Mouse (Mus musculus) T-helper 17 cell (primary cell): ENCODE results near the gene Bdp1.

ENCODE experiments used
- in situ Hi-C, 2 experiments: fragments of 300-600 bp; cut with MboI, MseI; formaldehyde crosslinking; loops; 1 replicate in 1 of 2; 2 replicates in 1 of 2; pipeline ENCODE4 v1.15.1; 2025; ENCODE audit warnings: high pct_unique_total_duplicates in 2 of 2

Bdp1 gene

DNA sequence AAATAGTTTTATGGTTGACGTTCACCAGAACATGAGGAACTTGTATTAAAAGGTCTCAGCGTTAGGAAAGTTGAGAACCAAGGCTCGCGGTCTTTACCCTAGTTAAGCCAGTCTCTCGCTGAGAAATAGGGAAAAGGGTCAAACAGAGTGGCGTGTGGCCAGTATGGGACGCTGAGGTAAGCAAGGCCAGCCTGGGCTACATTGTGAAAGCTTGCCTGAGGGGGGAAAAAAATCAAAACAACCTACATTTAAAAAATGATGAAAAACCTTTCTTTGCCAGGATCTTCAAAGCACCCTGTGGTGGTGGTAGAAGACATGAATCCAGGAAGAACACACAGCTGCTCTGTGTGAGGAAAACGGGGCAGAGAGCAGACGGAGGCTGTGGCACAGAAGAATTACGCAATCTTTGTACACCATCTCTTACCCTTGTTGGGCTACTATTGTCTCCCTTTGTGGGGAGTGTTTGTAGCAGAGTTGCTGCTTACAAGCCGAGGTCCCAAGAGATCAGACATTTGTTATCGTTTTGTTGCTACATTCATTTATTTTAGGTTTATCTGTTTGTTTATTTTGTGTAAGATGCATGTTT lies 97.9 kb downstream of the Bdp1 start:
- in situ Hi-C loops, result loop anchor here in 1 of 2 experiments (5.0 kb wide), 1 partner anchor 139 kb away; no protein-coding TSS in a partner anchor

DNA sequence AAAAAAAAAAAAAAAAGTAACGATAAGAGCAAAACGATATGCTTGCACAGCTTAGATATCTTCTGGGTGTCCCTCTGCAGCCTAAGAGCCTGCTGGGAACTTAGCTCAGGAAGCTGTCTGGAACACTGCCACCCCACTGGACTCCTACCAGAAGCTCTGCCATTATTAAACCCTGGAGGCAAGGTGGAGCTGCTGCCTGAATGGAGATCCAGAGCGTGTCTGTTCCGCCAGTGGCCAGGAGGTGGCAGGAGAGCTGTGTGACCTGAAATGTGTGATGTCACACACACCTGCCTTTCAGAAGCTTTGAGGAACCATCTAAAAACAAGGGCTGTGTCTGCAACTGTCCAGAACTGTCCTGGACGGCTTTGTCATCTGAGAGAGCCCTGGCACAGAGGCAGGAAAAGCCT lies 102.1 kb downstream of the Bdp1 start:
- in situ Hi-C loops, result loop anchor here in 1 of 2 experiments (5.0 kb wide), 1 partner anchor 649 kb away; no protein-coding TSS in a partner anchor

DNA sequence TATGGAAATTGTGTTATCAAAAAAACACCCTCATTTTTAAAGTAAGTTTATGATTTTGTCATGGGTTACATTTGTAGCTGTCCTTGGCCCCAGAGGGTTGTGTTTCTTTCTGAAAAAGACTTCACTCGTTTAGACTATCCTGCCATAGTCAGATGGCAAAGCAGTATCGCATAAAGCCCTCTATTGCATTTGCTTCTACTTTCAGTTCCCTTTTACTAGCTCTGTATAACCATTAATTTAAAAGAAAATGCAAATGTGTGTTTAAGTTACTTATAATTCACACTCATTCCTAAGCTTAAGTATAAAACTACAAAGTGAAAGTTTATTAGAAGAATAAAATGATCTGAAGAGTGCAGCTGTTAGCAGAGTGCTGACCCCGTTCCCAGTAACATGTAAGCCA lies 104.8 kb downstream of the Bdp1 start:
- in situ Hi-C loops, result loop anchor here in 1 of 2 experiments (10.0 kb wide), 1 partner anchor 396 kb away; no protein-coding TSS in a partner anchor

DNA sequence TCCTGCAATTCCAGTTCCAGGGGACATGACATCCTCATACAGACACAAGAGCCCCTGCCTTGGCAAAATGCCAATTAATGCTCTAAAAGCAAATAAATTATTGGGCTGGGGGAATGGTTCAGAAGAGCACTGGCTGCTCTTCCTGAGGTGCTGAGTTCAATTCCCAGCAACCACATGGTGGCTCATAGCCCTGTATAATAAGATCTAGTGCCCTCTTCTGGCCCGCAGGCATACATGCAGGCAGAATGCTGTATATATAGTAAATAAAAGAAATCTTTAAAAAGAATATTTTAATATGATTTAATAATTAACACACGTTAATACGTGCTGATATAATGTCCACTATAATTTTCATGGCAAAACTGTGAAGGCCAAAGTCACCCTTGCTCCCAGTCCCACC lies 105.8 kb downstream of the Bdp1 start:
- in situ Hi-C loops, result loop anchor here in 1 of 2 experiments (10.0 kb wide), 1 partner anchor 397 kb away; no protein-coding TSS in a partner anchor

DNA sequence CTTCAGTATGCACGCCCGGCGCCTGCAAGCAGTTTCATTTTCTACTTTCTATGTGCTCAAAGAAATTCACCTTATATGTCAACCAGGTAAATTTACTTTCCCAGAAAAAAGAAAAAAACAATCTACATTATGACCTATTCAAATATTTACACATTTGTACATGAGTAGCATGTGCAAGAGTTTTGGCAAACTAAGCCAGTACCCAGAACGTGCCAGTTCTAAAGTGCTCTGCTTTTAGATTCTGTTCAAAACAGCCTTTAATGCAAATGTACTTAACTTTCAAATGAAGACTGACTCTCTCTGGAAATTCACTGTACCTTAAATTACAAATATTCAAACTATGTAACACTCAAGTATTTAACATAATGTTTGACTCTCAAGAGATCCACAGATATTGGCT lies 114.3 kb downstream of the Bdp1 start:
- in situ Hi-C loops, result loop anchor here in 1 of 2 experiments (10.0 kb wide), 1 partner anchor 125 kb away; no protein-coding TSS in a partner anchor

DNA sequence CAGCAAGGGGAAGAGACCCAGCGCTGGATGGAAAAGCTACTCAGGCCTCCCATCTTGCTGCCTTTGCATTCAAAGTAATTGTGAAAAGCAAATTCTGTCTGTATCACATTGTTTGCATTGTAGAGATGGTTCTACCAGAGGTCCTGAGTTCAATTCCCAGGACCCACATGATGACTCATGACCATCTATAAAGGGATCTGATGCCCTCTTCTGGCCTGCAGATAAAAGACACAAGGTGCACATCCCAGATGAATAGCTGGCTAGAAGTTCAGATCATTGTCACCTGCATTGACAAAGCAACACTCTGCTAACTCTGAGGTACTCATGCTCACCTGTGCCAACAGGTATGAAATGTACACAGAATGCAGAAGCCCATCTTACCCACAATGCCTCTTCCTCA lies 120.5 kb downstream of the Bdp1 start:
- in situ Hi-C loops, result loop anchor here in 1 of 2 experiments (10.0 kb wide), 1 partner anchor 119 kb away; no protein-coding TSS in a partner anchor

DNA sequence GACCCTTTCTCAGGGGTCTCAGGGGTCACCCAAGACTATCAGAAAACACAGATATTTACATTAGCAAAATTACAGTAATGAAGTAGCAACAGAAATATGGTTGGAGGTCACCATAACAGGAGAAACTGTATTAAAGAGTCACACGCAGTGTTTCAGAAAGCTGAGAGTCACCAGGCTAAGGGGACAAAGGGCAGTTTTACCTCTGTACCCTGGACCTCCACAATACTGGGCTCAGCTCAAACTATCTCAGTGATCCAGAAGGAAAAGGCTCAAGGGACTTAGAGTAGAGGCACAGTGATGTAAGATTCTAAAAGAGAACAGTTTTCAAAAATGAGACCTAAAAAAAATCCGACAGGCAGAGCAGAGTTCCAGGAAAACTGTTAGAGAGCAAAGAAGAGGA lies 124.5 kb downstream of the Bdp1 start:
- in situ Hi-C loops, result no loop called here

DNA sequence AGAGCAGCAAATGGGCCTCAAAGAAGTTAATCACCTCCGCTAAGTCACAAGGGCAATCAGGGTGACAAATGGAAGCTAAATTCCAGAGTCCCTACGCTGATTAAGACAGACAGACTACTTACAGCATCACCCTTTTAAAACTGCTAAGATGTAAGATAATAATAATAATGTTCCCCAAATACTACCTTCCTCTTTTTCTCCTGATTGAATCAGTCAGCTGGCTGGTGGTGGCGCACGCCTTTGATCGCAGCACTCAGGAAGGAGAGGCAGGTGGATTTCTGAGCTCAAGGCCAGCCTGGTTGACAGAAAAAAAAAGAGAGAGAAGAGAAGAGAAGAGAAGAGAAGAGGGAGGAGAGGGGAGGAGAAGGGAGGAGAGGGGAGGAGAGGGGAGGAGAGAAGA lies 133.8 kb downstream of the Bdp1 start:
- in situ Hi-C loops, result loop anchor here in 1 of 2 experiments (25.0 kb wide), 1 partner anchor 608 kb away; no protein-coding TSS in a partner anchor
